Mouse (Mus musculus): ENCODE data around the gene Prcc. TPM values are rescaled to one million over a fixed set of nuclear protein-coding genes. Genes with fewer than 3 reads are reported as not detected.
A peak's percentile ranks its signal among the peaks of the same experiment; 100 is the strongest.
"Not testable (repeated sequence)": the region's sequence is repeated elsewhere in the genome, so short reads cannot be mapped to it uniquely, and the experiment has no call there.

The Prcc gene
- polyA plus RNA-seq, 1 experiment from 2014 or later: 15.8 TPM

GRCm38 (mm10) chr3:87916990-87917389, 31.6 kb upstream of the Prcc start:
- no peak for ATAC-seq (ENCODE audit: low FRiP score)

GRCm38 (mm10) chr3:87913891-87914290, 28.5 kb upstream of the Prcc start:
- Histone ChIP-seq H3K27me3 (no peaks in the 10 kb centered on the region), H3K4me2 (no peak overlapping the region), H3K36me3 (replicated peaks) (peaks cover 46% of the 10 kb centered on the region), H3K9ac (no peak overlapping the region), H3K4me1 (peaks cover 24% of the 10 kb centered on the region), H3K9me3 (no peaks in the 10 kb centered on the region), H3K27ac (no peak overlapping the region), H3K4me3 (replicated peaks) (no peak overlapping the region)
- no peak for ATAC-seq (ENCODE audit: low FRiP score)
- 96% methylated on average over 10 of the region's 10 CpGs for WGBS

More at GRCm38 (mm10) chr3:87916990-87917389, 31.6 kb upstream of the Prcc start:
- H3K36me3 ChIP-seq (replicated peaks): peaks cover 49% of the 10 kb centered on the region
- no peak overlapping the region for H3K4me2 ChIP-seq
- H3K9ac ChIP-seq: no peak overlapping the region
- no peak overlapping the region for H3K27ac ChIP-seq
- 89% methylated on average over 1 of the region's 1 CpGs for WGBS
- peaks cover 13% of the 10 kb centered on the region for H3K4me1 ChIP-seq
- no peak overlapping the region for H3K4me3 ChIP-seq (replicated peaks)
- no peaks in the 10 kb centered on the region for H3K27me3 ChIP-seq
- no peaks in the 10 kb centered on the region for H3K9me3 ChIP-seq

GRCm38 (mm10) chr3:87913491-87913890, 28.1 kb upstream of the Prcc start:
- Histone ChIP-seq H3K9me3 (no peaks in the 10 kb centered on the region), H3K36me3 (replicated peaks) (peaks cover 46% of the 10 kb centered on the region), H3K4me3 (replicated peaks) (no peak overlapping the region), H3K27me3 (no peaks in the 10 kb centered on the region), H3K27ac (no peak overlapping the region), H3K9ac (no peak overlapping the region), H3K4me2 (no peak overlapping the region), H3K4me1 (peaks cover 28% of the 10 kb centered on the region)
- ATAC-seq (ENCODE audit: low FRiP score): no peak
- 88% methylated on average over 6 of the region's 7 CpGs for whole genome bisulfite sequencing

GRCm38 (mm10) chr3:87910573-87911141, 25.2 kb upstream of the Prcc start:
- Histone ChIP-seq H3K9ac (peak overlapping the region; percentile 58), H3K36me3 (replicated peaks) (peaks cover 28% of the 10 kb centered on the region), H3K4me3 (replicated peaks) (peak overlapping the region; percentile 40), H3K27me3 (no peaks in the 10 kb centered on the region), H3K27ac (peak overlapping the region; percentile 80), H3K4me1 (peaks cover 44% of the 10 kb centered on the region), H3K4me2 (peak overlapping the region; percentile 64), H3K9me3 (no peaks in the 10 kb centered on the region)
- WGBS: under 1% methylated on average over 11 of the region's 12 CpGs
- ATAC-seq (ENCODE audit: low FRiP score): 0 out of 2 replicates have a peak, but pooled peaks have one; percentile 24

GRCm38 (mm10) chr3:87909874-87910273, 24.5 kb upstream of the Prcc start:
- H3K4me1 ChIP-seq: peaks cover 44% of the 10 kb centered on the region
- H3K9me3 ChIP-seq: no peaks in the 10 kb centered on the region
- ATAC-seq (ENCODE audit: low FRiP score): no peak
- peak overlapping the region; percentile 58 for H3K9ac ChIP-seq
- H3K4me3 ChIP-seq (replicated peaks): peak overlapping the region; percentile 40
- WGBS: 2% methylated on average over 4 of the region's 4 CpGs
- H3K36me3 ChIP-seq (replicated peaks): peaks cover 20% of the 10 kb centered on the region
- peak overlapping the region; percentile 80 for H3K27ac ChIP-seq
- peak overlapping the region; percentile 64 for H3K4me2 ChIP-seq
- H3K27me3 ChIP-seq: no peaks in the 10 kb centered on the region

- no peaks in the 10 kb centered on the region for H3K27me3 ChIP-seq
- no peak for ATAC-seq (ENCODE audit: low FRiP score)
- WGBS: 88% methylated on average over 2 of the region's 2 CpGs
- no peak overlapping the region for H3K9ac ChIP-seq
- H3K4me3 ChIP-seq (replicated peaks): no peak overlapping the region
- peak overlapping the region; percentile 80 for H3K27ac ChIP-seq
- no peaks in the 10 kb centered on the region for H3K9me3 ChIP-seq
- peaks cover 16% of the 10 kb centered on the region for H3K36me3 ChIP-seq (replicated peaks)
- H3K4me1 ChIP-seq: peaks cover 44% of the 10 kb centered on the region
- H3K4me2 ChIP-seq: peak overlapping the region; percentile 64; the same call in 1 of the 2 replicates
Measured at GRCm38 (mm10) chr3:87909381-87909780, 24.0 kb upstream of the Prcc start.

- H3K4me2 ChIP-seq: peak overlapping the region; percentile 95
- peak overlapping the region; percentile 96 for H3K4me3 ChIP-seq (replicated peaks)
- H3K9ac ChIP-seq: peak overlapping the region; percentile 98
- H3K36me3 ChIP-seq (replicated peaks): peaks cover under 1% of the 10 kb centered on the region; the same call in 1 of the 2 replicates
- H3K4me1 ChIP-seq: peaks cover 44% of the 10 kb centered on the region
- ATAC-seq (ENCODE audit: low FRiP score): no peak
- no peaks in the 10 kb centered on the region for H3K9me3 ChIP-seq
- WGBS: 7% methylated on average over 1 of the region's 1 CpGs
- no peaks in the 10 kb centered on the region for H3K27me3 ChIP-seq
- H3K27ac ChIP-seq: peak overlapping the region; percentile 36; the same call in 1 of the 2 replicates
Measured at GRCm38 (mm10) chr3:87907906-87908305, 22.5 kb upstream of the Prcc start.

GRCm38 (mm10) chr3:87906981-87907857, 21.8 kb upstream of the Prcc start:
- Histone ChIP-seq H3K4me1 (peaks cover 44% of the 10 kb centered on the region), H3K9ac (peak overlapping the region; percentile 98), H3K9me3 (no peaks in the 10 kb centered on the region), H3K4me2 (peak overlapping the region; percentile 95), H3K4me3 (replicated peaks) (peak overlapping the region; percentile 96), H3K27me3 (no peaks in the 10 kb centered on the region), H3K36me3 (replicated peaks) (no peaks in the 10 kb centered on the region), H3K27ac (peak overlapping the region; percentile 97)
- no peak for ATAC-seq (ENCODE audit: low FRiP score)
- under 1% methylated on average over 26 of the region's 27 CpGs for WGBS

GRCm38 (mm10) chr3:87906601-87906980, 21.2 kb upstream of the Prcc start:
- peaks cover 44% of the 10 kb centered on the region for H3K4me1 ChIP-seq
- H3K27ac ChIP-seq: peak overlapping the region; percentile 97
- 0% methylated on average over 27 of the region's 47 CpGs for WGBS
- peak; percentile 49 for ATAC-seq (ENCODE audit: low FRiP score)
- no peaks in the 10 kb centered on the region for H3K9me3 ChIP-seq
- H3K36me3 ChIP-seq (replicated peaks): no peaks in the 10 kb centered on the region
- peak overlapping the region; percentile 98 for H3K9ac ChIP-seq
- H3K27me3 ChIP-seq: no peaks in the 10 kb centered on the region
- H3K4me3 ChIP-seq (replicated peaks): peak overlapping the region; percentile 96
- H3K4me2 ChIP-seq: peak overlapping the region; percentile 95

GRCm38 (mm10) chr3:87905880-87906485, 20.6 kb upstream of the Prcc start, which contains the start of gene Hdgf:
Gene Hdgf, plus strand, starts transcription at chr3:87906321.
- peak; percentile 94 for ATAC-seq (ENCODE audit: low FRiP score)
- Histone ChIP-seq H3K27me3 (no peaks in the 10 kb centered on the region), H3K36me3 (replicated peaks) (no peaks in the 10 kb centered on the region), H3K4me3 (replicated peaks) (peak within 1 kb of the TSS; percentile 96), H3K9me3 (no peaks in the 10 kb centered on the region), H3K27ac (peak within 1 kb of the TSS; percentile 97), H3K4me1 (peaks cover 39% of the 10 kb centered on the region), H3K9ac (peak within 1 kb of the TSS; percentile 98), H3K4me2 (peak within 1 kb of the TSS; percentile 95)
- 1% methylated on average over 57 of the region's 57 CpGs for WGBS

GRCm38 (mm10) chr3:87903821-87904220, 18.4 kb upstream of the Prcc start:
- H3K4me1 ChIP-seq: peaks cover 19% of the 10 kb centered on the region
- no peaks in the 10 kb centered on the region for H3K27me3 ChIP-seq
- no peak overlapping the region for H3K4me3 ChIP-seq (replicated peaks)
- no peaks in the 10 kb centered on the region for H3K36me3 ChIP-seq (replicated peaks)
- H3K9me3 ChIP-seq: no peaks in the 10 kb centered on the region
- H3K9ac ChIP-seq: no peak overlapping the region
- WGBS: 48% methylated on average over 5 of the region's 5 CpGs
- H3K4me2 ChIP-seq: no peak overlapping the region
- no peak overlapping the region for H3K27ac ChIP-seq
- no peak for ATAC-seq (ENCODE audit: low FRiP score)

GRCm38 (mm10) chr3:87901959-87902358, 16.6 kb upstream of the Prcc start:
- not testable (repeated sequence) for H3K4me2 ChIP-seq; H3K27ac ChIP-seq; H3K36me3 ChIP-seq (replicated peaks); H3K4me1 ChIP-seq; H3K27me3 ChIP-seq; ATAC-seq (ENCODE audit: low FRiP score); H3K9me3 ChIP-seq; H3K4me3 ChIP-seq (replicated peaks); H3K9ac ChIP-seq
- WGBS: 82% methylated on average over 6 of the region's 6 CpGs
